Mouse (Mus musculus) gastrocnemius, postnatal 4 days (tissue): ENCODE results near the gene Cox15. TPM values are rescaled to one million over a fixed set of nuclear protein-coding genes. Genes with fewer than 3 reads are reported as not detected.
A peak's percentile ranks its signal among the peaks of the same experiment; 100 is the strongest.

Experiments
- DNase-seq, 2 experiments: peaks; one replicate each; pipeline ENCODE4 v3.0.0; 2021 to 2022; ENCODE audit warnings: low spot score in 2 of 2, mixed read lengths in 2 of 2
- long read RNA-seq, 2 experiments: library from polyadenylated mRNA; stranded (forward); transcript quantifications; one replicate each; pipeline ENCODE4 v2.0.0; 2021
- total RNA-seq, 2 experiments: library from RNA; stranded (reverse); gene quantifications; 2 replicates each; pipeline ENCODE4 v1.2.3; 2021

The Cox15 gene
- 10 to 100 TPM; 27.8 to 28.8 TPM for total RNA-seq
- long read RNA-seq, experiment 1, full-length matches to known transcripts = 103 of 113 reads
- long read RNA-seq, experiment 1, partial matches to known transcripts = 4 of 113 reads
- long read RNA-seq, experiment 1, other reads (novel, unspliced or antisense) = 6 of 113 reads
- long read RNA-seq, experiment 2, full-length matches to known transcripts = 144 of 159 reads
- long read RNA-seq, experiment 2, partial matches to known transcripts = 8 of 159 reads
- long read RNA-seq, experiment 2, other reads (novel, unspliced or antisense) = 7 of 159 reads

DNA sequence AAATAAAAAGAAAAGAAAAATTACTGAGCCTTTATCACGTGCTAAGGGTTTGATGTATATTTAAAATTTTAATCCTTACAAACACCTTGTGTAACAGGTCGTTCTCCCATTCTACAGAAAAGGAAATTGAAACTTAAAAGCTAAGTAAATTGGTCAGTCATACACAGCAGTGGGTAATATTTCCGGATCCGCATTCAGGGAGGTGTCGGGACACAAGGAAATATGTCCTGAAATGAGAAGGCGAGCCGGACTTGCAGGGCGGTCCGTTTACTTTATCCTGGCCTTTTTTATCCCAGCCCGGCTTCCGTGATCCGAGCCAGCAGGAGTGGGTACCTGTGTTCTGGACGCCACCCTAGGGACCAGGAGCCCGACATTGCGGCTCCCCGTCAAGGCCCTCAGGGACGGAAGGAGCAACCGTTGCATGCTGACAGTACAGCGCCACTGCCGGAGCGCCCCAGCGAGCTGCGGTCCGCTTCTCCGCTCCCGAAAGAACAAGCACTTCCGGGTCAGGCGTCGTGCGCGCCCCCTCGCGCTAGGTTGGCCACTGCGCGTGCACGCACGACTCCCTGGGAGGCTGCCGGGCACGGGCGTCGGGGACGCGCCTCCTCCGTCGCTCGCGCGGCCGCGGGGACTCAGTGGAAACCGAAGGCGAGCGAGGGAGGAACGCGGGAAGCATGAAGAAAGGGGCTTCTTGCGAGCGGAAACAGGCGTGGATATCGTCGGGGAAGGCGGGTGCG lies at the start of gene Cox15, which contains the start of gene Cutc:
Gene Cox15 (minus strand): TSS at position 512 of the 737 bp plus-strand sequence.
Gene Cutc (plus strand): TSS at position 508 of the 737 bp plus-strand sequence.
- peak; percentile 97 to 98 for DNase-seq

DNA sequence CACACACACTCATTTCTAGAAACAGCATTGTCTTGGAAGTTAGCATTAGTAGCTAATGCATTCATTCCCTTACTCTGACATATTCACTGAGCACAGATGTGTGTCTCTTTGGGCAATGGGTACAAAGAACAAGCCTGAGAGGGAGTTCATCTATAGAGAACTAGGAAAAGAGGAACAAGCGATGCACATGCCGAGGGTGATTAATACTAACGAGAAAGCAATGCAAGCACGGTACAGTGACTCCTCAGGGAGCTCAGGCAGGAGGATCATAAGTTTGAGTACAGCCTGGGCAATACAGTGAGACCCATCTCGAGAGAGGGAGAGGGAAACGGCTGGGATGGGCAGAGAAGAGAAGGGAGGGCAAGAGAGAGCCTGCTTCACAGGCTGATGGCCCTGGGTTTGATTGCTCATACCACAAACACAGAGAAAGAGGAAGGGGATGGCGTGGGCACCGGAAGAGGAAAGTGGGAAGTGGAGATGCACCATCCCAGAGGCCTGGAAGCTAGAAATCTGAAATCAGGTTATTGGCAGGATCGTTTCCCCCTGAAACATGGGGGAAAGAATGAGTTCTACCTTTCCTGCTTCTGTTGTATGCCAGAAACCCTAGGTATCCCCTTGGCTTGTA lies 48.7 kb upstream of the Cox15 start:
- DNase-seq = no peak

DNA sequence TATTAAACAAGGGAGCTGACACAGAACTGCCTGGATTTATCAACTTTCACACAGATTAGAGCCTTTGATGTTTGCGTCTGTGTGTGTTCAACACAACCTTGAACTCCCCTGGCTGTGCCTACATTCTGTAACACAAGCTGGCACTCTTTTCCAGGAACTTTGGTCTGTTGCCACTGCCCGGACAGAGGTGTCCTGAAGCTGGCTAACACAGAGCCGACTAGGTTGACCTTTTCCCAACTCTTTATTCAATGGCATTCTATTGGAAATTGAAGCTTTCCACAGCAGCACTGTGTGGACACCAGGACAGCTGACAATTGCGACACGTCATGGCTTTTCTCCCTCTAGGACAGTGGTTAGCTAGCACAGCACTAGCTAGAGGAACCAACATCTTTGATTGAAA lies 44.4 kb upstream of the Cox15 start:
- no peak for DNase-seq

DNA sequence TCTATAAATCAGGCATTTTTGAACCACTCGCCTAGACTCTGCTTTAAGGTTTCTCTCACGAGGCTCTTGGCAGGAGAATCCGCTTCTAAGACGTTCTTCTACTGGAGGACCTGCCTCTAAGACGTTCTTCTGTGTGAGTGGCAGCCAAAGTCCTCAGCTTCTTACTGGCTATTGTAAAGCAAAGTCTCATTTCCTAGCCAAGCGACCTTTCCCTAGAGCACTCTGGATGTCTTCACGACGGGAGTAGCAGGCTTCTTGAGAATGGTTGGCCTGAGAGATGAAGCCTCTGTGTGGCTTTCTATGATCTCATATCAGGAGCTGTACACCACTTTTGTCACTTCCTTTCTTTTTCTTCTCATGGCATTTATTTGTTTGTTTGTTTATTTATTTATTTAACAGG lies 42.7 kb upstream of the Cox15 start:
- DNase-seq = no peak

GRCm38 (mm10) chr19:43793951-43794350 lies 41.2 kb upstream of the Cox15 start:
- no peak for DNase-seq

DNA sequence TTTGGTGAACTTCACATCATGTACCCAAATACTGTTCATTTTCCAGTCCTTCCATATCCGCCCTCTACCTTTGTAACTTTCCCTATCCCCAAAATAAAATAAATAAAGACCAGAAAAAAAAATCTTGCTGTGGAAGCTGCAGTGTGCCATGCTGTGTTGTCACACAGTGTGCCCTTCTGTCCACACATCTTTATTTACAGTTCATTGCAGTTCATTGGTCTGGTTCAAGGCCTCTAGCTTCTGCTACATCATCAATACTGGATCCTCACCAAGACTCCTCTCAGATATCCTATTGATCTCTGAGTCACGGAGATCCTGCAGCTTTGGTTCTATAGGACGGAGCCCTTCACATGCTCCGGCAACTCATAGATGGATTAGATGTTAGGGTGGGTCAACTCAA lies 39.7 kb upstream of the Cox15 start:
- DNase-seq = no peak

DNA sequence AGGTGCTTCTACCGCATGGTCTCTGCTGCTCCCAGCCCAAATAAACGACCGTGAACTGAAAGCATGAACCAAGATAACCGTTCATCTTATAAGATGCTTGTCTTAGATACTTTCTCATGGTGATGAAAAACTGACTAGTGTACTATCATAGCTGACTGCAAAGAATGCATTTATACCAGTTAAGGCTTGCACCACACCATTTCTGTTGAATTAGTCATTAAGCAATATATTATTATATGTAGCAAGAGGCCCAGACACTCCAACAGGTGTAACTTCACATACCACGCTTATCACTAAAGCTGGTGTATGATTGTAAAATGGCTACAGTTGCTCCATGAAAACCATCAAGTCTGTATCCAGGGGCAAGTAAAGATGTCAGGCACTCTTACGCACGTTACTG lies 37.0 kb upstream of the Cox15 start:
- no peak for DNase-seq

- DNase-seq = no peak
These were observed 33.6 kb upstream of the Cox15 start for GRCm38 (mm10) chr19:43786249-43787026.

DNA sequence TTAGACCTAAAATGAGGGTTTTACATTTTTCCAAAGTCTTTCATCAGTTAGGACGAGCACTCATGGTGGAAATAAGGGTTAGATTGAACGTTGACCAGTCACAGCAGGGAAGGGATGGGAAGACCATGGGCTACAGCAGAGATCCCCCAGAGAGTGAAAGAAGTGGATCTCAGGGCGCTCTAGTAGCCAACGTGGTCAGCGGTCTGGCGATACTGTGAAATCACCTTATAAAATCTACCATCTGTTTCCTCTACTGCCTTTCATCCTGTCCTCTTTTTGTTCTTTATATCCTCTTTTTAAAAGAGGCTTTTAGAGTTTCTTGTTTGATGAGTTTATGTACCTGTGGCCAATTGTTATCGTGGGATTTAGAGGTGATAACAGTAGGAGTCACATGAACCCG lies 32.0 kb upstream of the Cox15 start:
- DNase-seq = no peak

DNA sequence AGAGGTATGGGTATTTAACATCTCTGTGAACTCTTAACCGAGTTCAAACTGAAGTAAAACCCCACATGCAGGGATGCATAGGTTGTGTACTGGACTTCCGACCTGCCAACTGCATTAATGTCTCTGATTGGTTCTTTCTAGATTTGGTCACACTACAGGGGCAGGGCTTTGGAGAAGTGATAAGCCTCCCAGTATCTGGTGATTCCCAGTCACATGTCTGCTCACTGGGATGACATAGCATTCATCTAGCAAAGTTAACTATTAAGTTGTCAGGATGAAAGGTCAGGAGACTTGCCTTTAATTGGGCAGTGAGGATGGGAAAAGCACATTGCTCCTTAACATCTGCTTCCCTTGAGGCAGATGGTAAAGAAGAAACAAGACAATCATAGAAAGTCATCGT lies 29.2 kb upstream of the Cox15 start, which contains the start of gene Abcc2:
Gene Abcc2 (plus strand): TSS at position 213 of the 400 bp plus-strand sequence.
- no peak for DNase-seq

GRCm38 (mm10) chr19:43780391-43780790 lies 27.6 kb upstream of the Cox15 start:
- DNase-seq = no peak

GRCm38 (mm10) chr19:43777308-43777707 lies 24.5 kb upstream of the Cox15 start:
- no peak for DNase-seq

- DNase-seq = no peak
These were observed 23.8 kb upstream of the Cox15 start for GRCm38 (mm10) chr19:43776561-43776960.

GRCm38 (mm10) chr19:43775433-43775832 lies 22.6 kb upstream of the Cox15 start:
- DNase-seq = no peak

DNA sequence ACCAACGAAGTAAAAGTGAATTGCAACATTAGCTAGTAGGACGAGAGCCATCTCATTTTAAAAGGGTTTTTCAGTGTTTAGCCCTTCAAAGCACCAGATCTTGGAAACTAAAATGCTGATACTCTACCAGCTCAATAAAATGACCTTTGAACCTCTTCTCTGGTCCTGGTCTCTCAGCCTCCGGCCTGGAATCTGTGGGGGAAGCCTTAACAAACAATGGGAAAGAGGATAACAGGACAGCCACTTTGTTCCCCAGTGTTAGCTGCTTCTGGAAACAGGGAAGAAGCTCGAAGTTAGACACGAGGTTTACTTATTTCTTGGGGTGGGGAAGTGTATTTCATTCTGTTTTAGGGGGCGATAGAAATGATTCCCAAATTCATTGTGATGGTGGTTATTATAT lies 19.5 kb upstream of the Cox15 start:
- DNase-seq = no peak

DNA sequence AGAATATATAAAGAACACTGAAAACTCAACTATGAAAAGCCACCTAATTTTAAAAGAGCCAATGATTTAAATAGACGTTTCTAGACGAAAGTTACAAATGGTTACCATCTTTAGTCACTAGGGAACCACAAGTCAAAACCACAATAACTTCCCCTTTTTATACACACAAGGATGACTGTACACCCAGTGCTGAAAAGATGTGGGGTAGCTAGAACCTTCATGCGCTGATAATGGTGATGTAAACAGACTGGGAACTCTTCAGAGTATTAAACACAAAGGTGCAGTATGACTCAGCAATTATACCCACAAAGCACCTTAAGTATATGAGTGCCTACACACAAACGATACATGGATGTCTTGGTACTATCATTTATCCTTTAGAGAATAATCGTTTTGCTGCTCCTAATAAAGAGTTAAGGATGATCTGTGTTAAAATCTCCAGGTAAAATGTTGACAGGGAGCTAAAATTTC lies 18.7 kb upstream of the Cox15 start:
- DNase-seq = no peak

- DNase-seq = no peak
These were observed 17.8 kb upstream of the Cox15 start for GRCm38 (mm10) chr19:43770584-43770983.

DNA sequence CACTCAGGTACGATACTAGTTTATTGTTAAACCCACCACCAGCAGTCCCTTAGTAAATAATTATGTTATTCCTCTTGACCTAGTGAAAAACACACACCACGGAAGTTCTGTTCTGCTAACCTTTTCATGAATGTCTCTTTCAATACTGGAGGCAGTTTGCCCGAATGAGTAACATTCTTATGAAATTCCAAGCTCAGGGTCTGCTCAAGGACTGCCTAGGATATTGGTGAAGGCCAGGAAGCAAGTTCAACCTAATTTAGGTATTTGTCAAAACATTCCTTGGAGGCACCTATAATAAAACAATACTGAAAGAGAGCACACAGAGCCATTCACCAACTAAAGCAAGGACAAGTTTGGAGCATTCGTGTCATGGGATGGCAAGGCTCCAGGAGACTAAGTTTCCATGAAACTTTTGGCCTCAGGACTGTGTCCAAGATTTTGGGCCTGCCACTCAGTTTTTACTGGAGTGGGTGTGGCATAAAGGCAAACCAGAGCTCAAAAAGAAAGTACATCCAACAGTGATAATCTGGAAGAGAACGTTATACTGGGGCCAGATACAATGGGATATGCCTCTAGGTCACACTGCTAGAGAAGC lies 16.7 kb upstream of the Cox15 start:
- DNase-seq = no peak

DNA sequence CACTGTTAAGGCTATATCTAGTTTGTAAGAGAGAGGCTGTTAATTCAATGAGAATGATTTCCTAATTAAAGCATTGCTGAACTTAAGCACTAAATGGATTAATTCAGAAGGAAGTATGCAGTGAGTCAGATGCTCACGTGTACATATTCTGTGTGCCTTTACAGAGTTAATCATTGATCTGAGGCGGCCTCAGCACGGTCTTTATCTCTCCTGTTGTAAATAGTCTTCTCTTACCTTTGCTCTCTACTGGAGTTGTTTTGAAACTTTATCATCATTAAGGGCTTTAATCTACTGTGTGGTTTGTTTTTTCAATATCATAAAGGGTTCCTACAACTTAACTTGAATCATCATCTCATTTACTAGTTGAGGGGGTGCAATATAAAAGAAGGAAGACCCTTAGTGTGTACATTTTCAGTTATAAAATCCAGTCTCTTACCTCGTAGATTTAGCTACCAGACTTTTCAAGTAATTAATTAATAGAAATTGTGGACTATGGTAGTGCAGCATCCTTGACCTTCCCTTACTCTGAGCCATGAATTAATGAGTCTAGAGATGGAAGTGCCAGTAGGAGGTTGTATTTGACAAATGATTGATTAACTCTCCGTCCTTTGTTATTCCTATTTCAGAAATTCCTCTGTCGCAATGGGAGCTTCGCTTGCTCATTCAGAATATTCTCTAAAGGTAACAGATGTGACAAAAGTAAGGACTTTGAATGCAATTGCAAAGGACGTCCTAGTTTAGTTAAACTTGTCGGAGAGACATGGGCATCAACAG lies 14.9 kb upstream of the Cox15 start:
- no peak for DNase-seq

DNA sequence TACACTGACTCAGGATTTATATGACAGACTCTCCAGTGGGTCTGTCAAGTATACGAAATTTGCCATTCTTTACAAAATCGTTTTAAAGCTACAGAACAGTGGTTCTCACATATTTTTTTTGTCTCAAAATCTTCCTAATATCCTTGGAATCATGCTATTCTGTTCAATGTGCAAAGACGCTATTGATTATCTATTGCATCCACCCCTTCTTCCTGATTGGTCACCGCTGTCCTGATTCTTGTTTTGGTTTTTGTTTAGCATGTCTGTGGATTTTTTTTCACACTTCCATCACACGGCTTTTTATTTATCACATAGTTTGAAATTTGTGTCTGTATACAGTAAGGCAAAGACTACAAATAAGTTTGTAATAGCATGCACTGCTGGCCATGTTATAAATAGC lies 13.7 kb upstream of the Cox15 start:
- DNase-seq = no peak
